Mouse (Mus musculus) cortical plate, adult 2 months (tissue): ENCODE measurements around the gene Ncapd2.

ENCODE experiments used
- CTCF ChIP-seq: fragments of 200-500 bp; IDR thresholded peaks from 2 replicates; pipeline ENCODE4 v1.5.1; 2011; ENCODE audit warnings: mild to moderate bottlenecking, control low read depth, low read length; ENCODE audit not compliant: insufficient read depth; ENCODE audit errors: extremely low read depth
- POLR2A ChIP-seq: fragments of 200-500 bp; IDR thresholded peaks from 2 replicates; pipeline ENCODE4 v1.6.1; 2011; ENCODE audit warnings: mild to moderate bottlenecking, low read length, control low read depth; ENCODE audit not compliant: insufficient read depth; ENCODE audit errors: extremely low read depth

DNA sequence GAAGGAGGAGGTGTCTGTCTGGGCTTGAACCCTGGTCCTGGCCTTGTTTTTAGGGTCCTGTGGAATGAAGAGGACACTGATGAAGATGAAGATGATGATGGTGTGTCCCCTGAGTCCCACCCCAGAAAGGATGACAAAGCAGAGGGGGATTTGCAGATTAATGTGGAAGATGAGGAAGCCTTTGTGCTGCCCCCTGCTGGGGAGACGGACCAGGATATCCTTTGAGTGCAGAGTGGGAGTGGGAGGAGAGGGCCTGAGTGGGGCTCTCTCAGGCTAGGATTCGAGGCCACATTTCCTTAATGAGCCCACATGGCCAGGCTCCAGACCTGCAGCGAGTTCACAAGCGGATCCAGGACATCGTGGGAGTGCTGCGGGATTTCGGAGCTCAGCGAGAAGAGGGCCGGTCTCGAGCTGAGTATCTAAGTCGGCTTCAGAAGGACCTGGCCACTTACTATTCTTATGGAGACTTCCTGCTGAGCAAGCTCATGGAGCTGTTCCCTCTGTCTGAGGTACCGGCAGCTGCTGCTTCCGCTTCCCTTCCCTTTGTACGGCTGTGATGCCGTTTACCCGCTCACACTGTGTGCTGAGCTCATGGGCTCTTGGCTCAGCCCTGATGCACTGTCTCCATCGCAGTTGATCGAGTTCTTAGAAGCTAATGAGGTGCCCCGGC, 54.4 kb downstream of the Ncapd2 start:
- no peak for TF ChIP-seq POLR2A
- peak; percentile 48 for TF ChIP-seq CTCF
